Mouse (Mus musculus) embryonic facial prominence, embryonic 15.5 days (tissue): Measurements from ENCODE around the gene Adcy5. TPM values are rescaled to one million over a fixed set of nuclear protein-coding genes. Genes with fewer than 3 reads are reported as not detected.

Experiments used
- ATAC-seq: fragments of 200-750 bp; cut with Nextera tagmentation; 2 replicates; pipeline ENCODE4 v1.8.0; 2017; ENCODE audit warnings: low read depth, moderate TSS enrichment; ENCODE audit not compliant: insufficient number of reproducible peaks, low FRiP score, low TSS enrichment
- H3K27ac ChIP-seq: fragments of 300-500 bp; sonication (generic); replicated peaks from 2 replicates; pipeline ENCODE4 v1.5.1; 2015; ENCODE audit warnings: mild to moderate bottlenecking, inconsistent platforms
- H3K27me3 ChIP-seq: fragments of 300-500 bp; sonication (generic); 2 replicates; pipeline ENCODE4 v1.6.1; 2015; ENCODE audit warnings: inconsistent platforms
- H3K36me3 ChIP-seq: fragments of 300-500 bp; sonication (generic); 2 replicates; pipeline ENCODE4 v1.6.1; 2015; ENCODE audit warnings: mild to moderate bottlenecking, inconsistent platforms
- H3K4me1 ChIP-seq: fragments of 300-500 bp; sonication (generic); 2 replicates; pipeline ENCODE4 v1.6.1; 2015; ENCODE audit warnings: inconsistent platforms
- H3K4me2 ChIP-seq: fragments of 300-500 bp; sonication (generic); replicated peaks from 2 replicates; pipeline ENCODE4 v1.6.1; 2015; ENCODE audit warnings: mild to moderate bottlenecking, inconsistent platforms
- H3K4me3 ChIP-seq: fragments of 300-500 bp; sonication (generic); replicated peaks from 2 replicates; pipeline ENCODE4 v1.5.1; 2015; ENCODE audit warnings: mild to moderate bottlenecking, inconsistent platforms
- H3K9ac ChIP-seq: fragments of 300-500 bp; sonication (generic); 2 replicates; pipeline ENCODE4 v1.6.1; 2015; ENCODE audit warnings: inconsistent platforms
- H3K9me3 ChIP-seq: fragments of 300-500 bp; sonication (generic); replicated peaks from 2 replicates; pipeline ENCODE4 v1.6.1; 2016; ENCODE audit warnings: inconsistent platforms
- WGBS: fragments of 180-500 bp; shearing (Covaris S2); methylation state at CpG from one replicate; pipeline ENCODE4 v1.1.7; 2015; 5-methylcytosine and 5-hydroxymethylcytosine counted together
- polyA plus RNA-seq: library from polyadenylated mRNA; unstranded; fragments of >200 nt; fragmentation: Nextera tagmentation; extraction: Ambion mirVana; gene quantifications from 2 replicates; pipeline ENCODE4 v1.2.1, GENCODE M21; 2015

Gene Adcy5
- polyA plus RNA-seq, 1 experiment from 2014 or later = 3.3 TPM

DNA sequence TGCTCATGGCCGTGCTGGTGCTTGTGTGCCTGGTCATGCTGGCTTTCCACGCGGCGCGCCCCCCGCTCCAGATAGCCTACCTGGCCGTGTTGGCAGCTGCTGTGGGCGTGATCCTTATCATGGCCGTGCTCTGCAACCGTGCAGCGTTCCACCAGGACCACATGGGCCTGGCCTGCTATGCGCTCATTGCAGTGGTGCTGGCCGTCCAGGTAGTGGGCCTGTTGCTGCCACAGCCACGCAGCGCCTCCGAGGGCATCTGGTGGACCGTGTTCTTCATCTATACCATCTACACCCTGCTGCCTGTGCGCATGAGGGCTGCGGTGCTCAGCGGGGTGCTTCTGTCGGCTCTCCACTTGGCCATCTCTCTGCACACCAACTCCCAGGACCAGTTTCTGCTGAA lies 2.2 kb downstream of the Adcy5 start:
- H3K27me3 ChIP-seq = peaks cover 55% of the 10 kb centered on the region

DNA sequence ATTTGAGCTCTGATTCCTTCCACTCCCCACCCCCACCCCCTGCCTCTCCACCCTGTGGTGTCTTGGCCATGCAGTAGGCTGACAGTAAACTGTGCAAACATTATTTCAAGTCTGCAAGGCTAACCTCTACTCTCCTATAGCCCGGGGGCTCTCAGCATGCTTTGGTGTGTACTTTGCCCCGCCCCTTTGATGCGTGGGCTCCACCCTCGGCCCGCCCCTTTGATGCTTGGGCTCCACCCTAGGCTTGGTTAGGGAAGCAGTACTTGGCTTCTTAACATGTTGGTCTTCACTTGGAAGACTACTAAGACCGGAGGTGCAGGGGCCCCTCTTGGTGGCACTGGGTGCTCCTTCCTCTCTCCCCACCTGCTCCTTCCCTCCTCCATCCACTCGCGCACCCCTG lies 4.9 kb downstream of the Adcy5 start:
- Histone ChIP-seq H3K9ac (no peak overlapping the region), H3K4me1 (peaks cover 53% of the 10 kb centered on the region), H3K4me2 (no peak overlapping the region; the same call in 1 of the 2 replicates), H3K36me3 (no peaks in the 10 kb centered on the region), H3K27me3 (peaks cover 31% of the 10 kb centered on the region), H3K9me3 (no peaks in the 10 kb centered on the region), H3K27ac (no peak overlapping the region), H3K4me3 (no peak overlapping the region)
- WGBS = 63% methylated on average over 8 of the region's 8 CpGs
- ATAC-seq = no peak

More for the DNA sequence above, 2.2 kb downstream of the Adcy5 start:
- Histone ChIP-seq H3K9ac (no peak overlapping the region), H3K4me3 (peak overlapping the region; percentile 72), H3K27ac (no peak overlapping the region), H3K4me1 (peaks cover 53% of the 10 kb centered on the region), H3K36me3 (no peaks in the 10 kb centered on the region), H3K4me2 (peak overlapping the region; percentile 96), H3K9me3 (no peaks in the 10 kb centered on the region)
- ATAC-seq = no peak
- WGBS = 78% methylated on average over 21 of the region's 21 CpGs

DNA sequence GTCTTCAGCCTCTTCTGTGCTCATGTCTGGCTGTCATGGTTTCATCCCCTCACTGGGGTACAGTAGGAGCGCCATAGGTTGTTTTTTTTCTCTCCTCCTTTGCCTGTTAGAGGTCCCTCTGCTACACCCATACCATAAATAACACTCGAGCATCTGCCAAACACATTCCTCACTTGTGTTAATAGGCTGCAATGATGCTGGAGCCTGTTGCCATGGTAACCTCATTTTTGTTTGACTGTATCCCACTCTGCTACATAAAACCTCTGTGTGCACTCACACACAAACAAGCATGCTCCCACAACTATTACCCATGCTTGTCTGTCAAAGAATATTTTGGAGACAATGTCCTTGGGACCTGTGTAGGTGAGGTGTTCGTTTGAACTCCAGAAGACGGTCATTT lies 5.3 kb downstream of the Adcy5 start:
- Histone ChIP-seq H3K27me3 (peaks cover 27% of the 10 kb centered on the region), H3K36me3 (no peaks in the 10 kb centered on the region), H3K4me3 (no peak overlapping the region), H3K9ac (no peak overlapping the region), H3K4me1 (peaks cover 55% of the 10 kb centered on the region), H3K9me3 (no peaks in the 10 kb centered on the region), H3K4me2 (no peak overlapping the region; the same call in 1 of the 2 replicates), H3K27ac (no peak overlapping the region)
- ATAC-seq = no peak
- 62% methylated on average over 4 of the region's 4 CpGs for WGBS

DNA sequence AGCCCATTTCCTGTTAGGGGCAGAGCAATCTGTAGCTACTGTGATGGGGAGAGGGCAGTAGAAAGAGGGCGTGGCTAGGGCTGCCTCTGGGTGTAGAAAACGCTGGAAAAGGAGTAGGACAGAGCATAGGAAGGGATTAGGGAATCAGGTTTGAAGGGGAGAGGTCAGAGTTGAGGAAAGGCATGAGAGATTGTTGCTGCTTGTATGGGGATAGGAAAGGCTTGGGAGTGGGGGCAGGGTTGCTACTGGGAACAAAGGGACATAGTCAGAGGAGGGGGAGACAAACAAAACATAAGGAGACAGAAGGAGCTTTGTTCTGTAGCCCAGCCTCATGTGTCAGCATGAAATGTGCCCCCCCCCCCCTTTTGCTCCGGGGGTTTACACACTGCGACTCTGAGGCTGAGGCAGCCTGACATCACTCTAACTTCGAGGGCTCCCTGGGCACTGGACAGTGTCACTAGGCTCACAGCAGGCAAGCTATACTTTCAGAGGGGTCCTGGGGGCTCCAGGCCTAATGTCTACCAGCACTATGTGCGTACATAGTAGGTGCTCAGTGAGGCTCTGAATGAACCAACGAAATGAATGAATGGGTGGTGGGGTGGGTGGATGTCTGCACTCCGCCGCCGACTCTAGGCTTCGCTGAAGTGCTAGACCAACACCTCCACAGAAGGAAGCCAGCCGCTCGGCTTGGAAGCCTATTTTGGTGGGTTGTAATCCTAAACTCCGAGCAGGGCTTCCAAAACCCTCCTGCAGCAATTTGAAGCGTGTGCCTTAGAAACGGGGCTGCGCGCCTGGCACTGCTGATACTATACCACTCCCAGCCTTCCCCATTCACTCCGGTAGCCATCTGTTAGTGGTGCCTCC lies 9.9 kb downstream of the Adcy5 start:
- peaks cover 27% of the 10 kb centered on the region for H3K4me1 ChIP-seq
- 29% methylated on average over 19 of the region's 19 CpGs for WGBS
- peak; percentile 58; the same call in 1 of the 2 replicates for ATAC-seq
- 0 out of 2 replicates have a peak overlapping the region, but pooled peaks have one; percentile 6 for H3K4me2 ChIP-seq
- H3K9me3 ChIP-seq = no peaks in the 10 kb centered on the region
- no peaks in the 10 kb centered on the region for H3K27me3 ChIP-seq
- no peak overlapping the region for H3K9ac ChIP-seq
- H3K4me3 ChIP-seq = no peak overlapping the region
- H3K27ac ChIP-seq = no peak overlapping the region
- H3K36me3 ChIP-seq = no peaks in the 10 kb centered on the region

DNA sequence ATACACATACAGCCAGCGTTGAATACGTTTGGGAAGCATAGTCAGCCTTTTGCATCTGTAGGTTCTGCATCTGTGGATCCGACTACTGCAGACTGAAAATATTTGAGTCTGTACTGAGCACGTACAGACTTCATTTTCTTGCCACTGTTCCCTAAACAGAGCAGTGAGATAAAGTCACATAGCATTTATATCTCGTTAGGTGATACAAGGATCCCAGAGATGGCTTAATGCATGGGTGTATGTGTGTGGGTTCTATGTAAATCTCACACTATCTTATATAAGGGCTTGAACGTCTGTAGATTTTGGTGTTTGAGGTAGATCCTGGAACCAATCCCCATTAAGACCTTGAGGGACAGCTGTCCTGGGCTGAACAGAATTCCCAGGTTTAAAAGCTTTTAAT lies 10.7 kb downstream of the Adcy5 start:
- no peaks in the 10 kb centered on the region for H3K27me3 ChIP-seq
- no peak overlapping the region for H3K9ac ChIP-seq
- no peak overlapping the region for H3K27ac ChIP-seq
- no peak overlapping the region for H3K4me2 ChIP-seq
- no peaks in the 10 kb centered on the region for H3K36me3 ChIP-seq
- H3K4me1 ChIP-seq = peaks cover 21% of the 10 kb centered on the region
- no peak for ATAC-seq
- WGBS = 70% methylated on average over 6 of the region's 6 CpGs
- H3K9me3 ChIP-seq = no peaks in the 10 kb centered on the region
- no peak overlapping the region for H3K4me3 ChIP-seq

DNA sequence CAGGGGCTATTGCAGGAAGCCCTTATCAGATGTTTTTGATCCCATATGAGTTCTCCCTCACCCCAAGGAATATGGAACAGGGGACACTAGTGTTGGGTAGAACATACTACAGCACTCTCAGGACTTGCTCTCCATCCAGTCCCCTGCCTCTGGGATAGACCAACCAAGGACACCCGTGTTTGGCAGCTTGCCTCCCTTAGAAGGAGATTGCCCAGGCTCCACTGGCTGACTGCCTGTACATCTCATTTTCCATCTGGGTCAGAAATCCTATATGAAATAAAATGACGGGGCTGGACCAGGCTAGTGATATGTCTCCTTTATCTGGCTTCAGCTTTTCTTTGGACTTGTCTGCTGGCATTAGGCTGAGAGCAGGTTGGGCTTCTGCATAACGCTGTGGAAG lies 11.1 kb downstream of the Adcy5 start:
- H3K4me2 ChIP-seq = no peak overlapping the region
- peaks cover 19% of the 10 kb centered on the region for H3K4me1 ChIP-seq
- ATAC-seq = no peak
- H3K36me3 ChIP-seq = no peaks in the 10 kb centered on the region
- 71% methylated on average over 3 of the region's 3 CpGs for WGBS
- H3K4me3 ChIP-seq = no peak overlapping the region
- H3K9ac ChIP-seq = no peak overlapping the region
- H3K27me3 ChIP-seq = no peaks in the 10 kb centered on the region
- H3K27ac ChIP-seq = no peak overlapping the region
- H3K9me3 ChIP-seq = no peaks in the 10 kb centered on the region

DNA sequence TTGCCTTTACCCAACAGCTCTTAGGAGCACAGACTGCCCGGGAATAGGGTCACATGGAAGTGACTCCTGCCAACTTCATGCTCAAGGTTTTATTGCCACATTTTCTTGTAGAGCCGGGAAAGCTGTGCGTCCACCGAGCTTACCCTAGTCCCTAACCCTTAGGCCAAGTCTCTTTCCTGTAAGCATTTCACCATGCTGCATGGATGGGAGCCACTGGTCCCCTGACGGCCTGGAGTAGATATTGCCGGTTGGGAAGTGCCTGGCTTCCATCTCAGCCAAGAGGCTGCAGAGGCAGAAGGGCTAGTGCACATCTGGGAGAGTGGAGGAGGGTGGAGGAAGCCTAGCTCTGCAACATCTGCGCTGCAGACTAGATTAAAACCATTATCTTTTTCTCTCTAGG lies 14.8 kb downstream of the Adcy5 start:
- Histone ChIP-seq H3K27ac (no peak overlapping the region), H3K36me3 (no peaks in the 10 kb centered on the region)
- ATAC-seq = no peak

DNA sequence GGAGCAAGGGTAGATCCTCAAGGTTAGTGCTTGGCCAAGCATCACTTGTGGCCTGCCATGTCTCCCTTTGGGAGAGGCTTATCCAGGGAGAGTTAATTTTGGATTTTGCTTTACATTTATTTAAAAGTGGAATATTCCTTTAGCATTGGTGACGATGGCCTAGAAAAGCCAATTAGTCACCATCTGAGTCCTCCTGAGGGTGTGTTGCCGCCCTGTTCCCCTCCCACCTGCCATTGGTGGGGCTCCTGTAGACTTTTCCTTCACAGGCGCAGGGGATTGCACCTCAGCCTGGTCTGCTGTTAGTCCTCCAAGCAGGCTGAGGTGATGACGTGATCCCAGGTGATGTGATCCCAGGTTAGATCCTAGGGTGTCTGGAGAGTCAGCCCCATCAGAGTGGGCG lies 17.5 kb downstream of the Adcy5 start:
- no peak overlapping the region for H3K27ac ChIP-seq
- H3K27me3 ChIP-seq = no peaks in the 10 kb centered on the region
- 85% methylated on average over 5 of the region's 5 CpGs for WGBS
- H3K4me3 ChIP-seq = no peak overlapping the region
- ATAC-seq = no peak
- H3K9ac ChIP-seq = no peak overlapping the region
- H3K36me3 ChIP-seq = no peaks in the 10 kb centered on the region
- no peak overlapping the region for H3K4me2 ChIP-seq
- H3K4me1 ChIP-seq = no peaks in the 10 kb centered on the region
- H3K9me3 ChIP-seq = no peaks in the 10 kb centered on the region

More for the DNA sequence above, 14.8 kb downstream of the Adcy5 start:
- 65% methylated on average over 7 of the region's 7 CpGs for WGBS
- Histone ChIP-seq H3K9ac (no peak overlapping the region), H3K4me2 (no peak overlapping the region), H3K27me3 (no peaks in the 10 kb centered on the region), H3K9me3 (no peaks in the 10 kb centered on the region), H3K4me1 (peaks cover 7% of the 10 kb centered on the region), H3K4me3 (no peak overlapping the region)

DNA sequence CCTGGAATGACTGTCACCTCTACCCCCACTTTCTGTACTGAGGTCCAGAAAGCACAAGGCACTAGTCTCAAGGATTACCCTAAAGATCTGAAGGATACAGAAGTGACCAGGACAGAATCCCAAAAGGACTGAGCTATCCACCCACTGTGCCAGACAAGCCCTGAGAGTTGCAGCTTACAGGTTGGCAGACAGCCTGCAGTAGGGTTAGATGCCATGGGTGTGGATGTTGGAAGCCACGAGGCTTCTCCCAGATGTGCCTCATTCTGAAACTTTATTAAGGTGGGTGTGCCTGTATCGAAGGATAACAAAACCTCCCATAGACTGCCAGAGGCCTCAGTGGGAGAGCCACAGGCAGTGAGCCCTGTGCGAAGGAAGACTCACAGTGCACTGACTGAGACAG lies 23.8 kb downstream of the Adcy5 start:
- H3K4me2 ChIP-seq = no peak overlapping the region
- no peaks in the 10 kb centered on the region for H3K27me3 ChIP-seq
- ATAC-seq = no peak
- H3K9me3 ChIP-seq = no peaks in the 10 kb centered on the region
- peaks cover 23% of the 10 kb centered on the region for H3K4me1 ChIP-seq
- 48% methylated on average over 3 of the region's 3 CpGs for WGBS
- H3K4me3 ChIP-seq = no peak overlapping the region
- H3K9ac ChIP-seq = no peak overlapping the region
- H3K36me3 ChIP-seq = no peaks in the 10 kb centered on the region
- H3K27ac ChIP-seq = no peak overlapping the region

DNA sequence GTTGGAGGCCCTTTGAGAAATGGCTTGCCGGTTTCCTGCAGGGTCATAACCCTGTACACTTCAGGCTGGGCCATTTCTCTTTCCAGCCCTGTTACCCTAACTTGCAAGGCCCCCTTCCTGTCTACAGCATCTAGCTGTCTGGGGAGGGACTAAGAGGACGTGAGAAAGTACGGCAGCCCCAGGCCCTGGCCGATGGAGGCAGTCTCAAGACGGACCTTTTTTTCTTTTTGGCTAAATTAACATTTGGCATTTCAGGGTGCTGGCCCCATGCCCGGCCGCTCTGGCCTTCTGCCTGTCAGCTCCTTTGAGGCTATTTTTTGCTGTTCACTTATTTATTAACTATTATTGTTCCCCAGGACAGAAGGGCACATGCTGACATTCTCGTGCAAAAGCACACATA lies 24.4 kb downstream of the Adcy5 start:
- 49% methylated on average over 8 of the region's 8 CpGs for WGBS
- no peaks in the 10 kb centered on the region for H3K36me3 ChIP-seq
- no peak overlapping the region for H3K4me2 ChIP-seq
- H3K27me3 ChIP-seq = no peaks in the 10 kb centered on the region
- ATAC-seq = no peak
- peaks cover 25% of the 10 kb centered on the region for H3K4me1 ChIP-seq
- no peaks in the 10 kb centered on the region for H3K9me3 ChIP-seq
- H3K4me3 ChIP-seq = no peak overlapping the region
- H3K27ac ChIP-seq = no peak overlapping the region; the same call in 1 of the 2 replicates
- H3K9ac ChIP-seq = no peak overlapping the region

DNA sequence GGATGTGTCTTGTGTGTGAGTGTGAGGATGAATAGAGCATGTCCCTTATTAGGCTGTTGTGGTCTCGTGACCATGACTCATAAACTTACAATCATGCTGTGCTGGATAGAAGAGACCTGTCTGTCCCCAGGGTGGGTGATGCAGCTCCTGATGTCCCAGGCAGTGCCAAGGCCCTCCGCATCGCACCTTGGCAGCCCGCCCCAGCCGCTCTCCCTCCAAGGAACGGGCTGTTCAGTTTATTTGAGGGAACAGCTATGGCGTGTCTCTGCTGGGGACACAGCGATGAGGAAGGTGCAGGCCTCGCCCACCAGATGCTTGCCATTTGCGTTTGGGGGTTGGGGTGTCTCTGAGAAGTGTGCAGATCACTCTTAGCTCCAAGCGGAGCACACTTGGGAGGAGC lies 28.5 kb downstream of the Adcy5 start:
- H3K27me3 ChIP-seq = no peaks in the 10 kb centered on the region
- H3K4me3 ChIP-seq = no peak overlapping the region
- ATAC-seq = no peak
- H3K36me3 ChIP-seq = no peaks in the 10 kb centered on the region
- H3K27ac ChIP-seq = no peak overlapping the region
- 53% methylated on average over 11 of the region's 11 CpGs for WGBS
- H3K9ac ChIP-seq = no peak overlapping the region
- peaks cover 27% of the 10 kb centered on the region for H3K4me1 ChIP-seq
- H3K4me2 ChIP-seq = no peak overlapping the region
- H3K9me3 ChIP-seq = no peaks in the 10 kb centered on the region

DNA sequence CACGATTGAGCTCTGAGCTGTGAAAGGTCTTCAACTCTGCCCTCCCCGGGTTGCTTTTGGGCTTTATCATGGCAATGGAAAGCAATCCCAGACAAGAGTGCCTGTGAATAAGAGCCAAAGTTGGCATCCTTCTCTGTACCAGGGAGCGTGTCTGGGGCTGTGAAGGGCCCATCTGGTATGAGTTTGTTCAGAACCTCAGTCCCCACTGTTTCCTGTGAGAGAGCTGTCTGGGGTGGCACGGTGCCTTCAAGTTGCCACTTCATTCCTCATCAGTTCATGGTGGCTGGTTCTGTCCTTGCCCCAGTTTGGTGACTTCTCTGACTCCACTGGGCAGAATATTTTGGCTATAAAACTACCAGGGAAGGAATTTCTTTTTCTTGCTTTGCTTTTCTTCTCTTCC lies 33.4 kb downstream of the Adcy5 start:
- no peak for ATAC-seq

More for the DNA sequence above, 33.4 kb downstream of the Adcy5 start:
- Histone ChIP-seq H3K9ac (no peak overlapping the region), H3K27me3 (no peaks in the 10 kb centered on the region), H3K4me3 (no peak overlapping the region), H3K36me3 (no peaks in the 10 kb centered on the region), H3K27ac (no peak overlapping the region), H3K9me3 (no peaks in the 10 kb centered on the region), H3K4me2 (no peak overlapping the region), H3K4me1 (peaks cover 38% of the 10 kb centered on the region)
- 42% methylated on average over 4 of the region's 4 CpGs for WGBS
